Mouse (Mus musculus) kidney, postnatal 14 days (tissue): Measurements from ENCODE around the gene Cfap97d2.

Source experiments
- DNase-seq: peaks from one replicate; pipeline ENCODE4 v3.0.0; 2022; ENCODE audit warnings: mixed read lengths

Gene Cfap97d2

DNA sequence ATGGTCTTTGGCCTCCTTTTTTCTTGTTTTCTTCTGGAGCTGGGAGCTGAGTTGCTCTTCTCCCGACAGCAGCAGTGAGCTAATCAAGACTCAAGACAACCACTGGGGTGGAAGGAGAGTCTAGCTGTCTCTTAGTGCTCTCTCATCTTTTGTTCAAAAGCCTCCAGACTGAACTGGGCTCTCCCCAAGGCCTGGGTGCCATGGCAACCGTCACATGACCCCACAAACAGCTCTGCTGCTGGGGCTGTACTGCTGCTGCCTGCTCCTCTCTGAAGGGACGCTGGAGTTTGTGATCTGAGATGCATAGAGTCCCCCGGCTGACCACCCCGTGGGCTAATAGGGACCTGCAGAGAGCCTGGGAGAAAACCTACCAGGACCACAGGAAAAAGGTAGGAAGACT, at the start of gene Cfap97d2:
TSS of gene Cfap97d2 (plus strand) at position 222 of the 400 bp plus-strand sequence.
- no peak for DNase-seq

DNA sequence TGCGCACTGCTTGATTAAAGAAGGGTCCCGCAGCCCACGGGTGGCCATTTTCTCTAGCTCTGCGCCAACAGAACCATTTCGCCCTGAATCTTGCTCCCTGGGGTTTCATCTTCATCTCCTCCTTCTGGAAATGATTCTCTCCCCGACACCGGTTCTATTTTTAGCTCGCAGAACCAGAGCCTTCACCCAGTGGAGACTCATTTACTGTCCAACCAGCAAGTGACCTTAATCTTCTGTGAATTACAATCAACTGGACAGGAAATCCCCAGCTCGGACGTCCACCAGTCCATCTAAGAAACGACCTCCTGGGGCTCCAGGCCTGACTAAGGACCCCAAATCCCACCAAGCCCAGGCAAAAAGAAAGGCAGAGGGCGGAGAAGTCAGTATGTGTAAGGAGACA, 48.2 kb upstream of the Cfap97d2 start:
- no peak for DNase-seq

GRCm38 (mm10) chr8:13660323-13660722, 45.4 kb upstream of the Cfap97d2 start:
- DNase-seq = no peak

- no peak for DNase-seq
Measured at GRCm38 (mm10) chr8:13664711-13665210, 40.9 kb upstream of the Cfap97d2 start.

DNA sequence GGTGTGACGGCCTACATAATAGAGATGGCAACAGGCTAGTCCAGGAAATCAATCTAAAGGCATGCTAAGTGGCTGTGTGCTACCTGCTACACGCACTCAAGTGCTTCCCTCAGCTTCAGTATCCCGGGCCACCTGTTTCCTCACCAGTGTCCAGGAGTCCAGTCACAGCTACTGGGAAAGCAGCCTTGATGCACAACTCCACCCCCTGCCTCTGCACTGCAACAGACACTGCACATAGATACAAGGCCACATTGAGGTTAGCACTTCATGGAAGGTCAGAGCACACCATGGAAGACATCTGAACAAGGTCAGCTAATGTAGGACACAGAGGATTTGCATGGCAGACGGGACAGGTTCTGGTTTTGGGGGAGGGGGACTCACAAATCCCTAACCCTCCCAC, 40.2 kb upstream of the Cfap97d2 start:
- DNase-seq = no peak

DNA sequence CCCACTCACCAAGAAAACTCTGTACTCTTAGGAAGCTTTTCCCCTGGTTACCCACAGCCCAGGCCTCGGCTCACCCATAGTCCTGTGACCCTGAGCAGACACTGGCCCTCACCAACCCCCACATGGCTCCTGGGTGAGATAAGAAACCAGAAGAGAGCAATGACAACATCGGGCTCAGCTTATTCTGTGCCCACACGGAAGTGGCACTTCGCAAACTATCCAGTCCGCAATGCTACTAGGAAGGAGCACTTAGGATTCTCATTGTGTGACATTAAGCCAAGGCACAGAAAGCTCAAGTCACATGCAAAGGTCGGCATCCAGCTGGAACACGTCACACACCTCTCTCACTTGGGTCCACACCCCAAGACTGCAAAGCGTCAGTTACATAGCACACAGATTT, 39.7 kb upstream of the Cfap97d2 start:
- DNase-seq = no peak

DNA sequence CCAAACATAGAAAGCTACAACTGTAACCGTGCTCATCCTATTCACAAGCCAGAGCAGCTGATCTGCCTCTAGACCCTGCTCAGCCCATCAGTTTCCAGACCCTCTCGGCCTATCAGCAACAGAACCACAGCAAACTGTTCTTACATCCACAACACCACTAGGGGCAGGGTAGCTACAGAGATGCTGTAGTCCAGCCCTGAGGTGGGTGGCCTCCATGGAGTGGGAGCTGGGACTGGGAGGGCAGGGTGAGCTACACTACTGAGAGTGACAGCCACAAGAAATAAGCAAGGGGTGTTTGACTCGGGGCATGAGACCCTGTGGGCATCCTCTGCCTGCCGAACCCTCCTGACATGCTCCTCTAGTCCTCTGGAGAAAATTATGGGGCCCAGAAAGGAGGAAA, 37.8 kb upstream of the Cfap97d2 start:
- no peak for DNase-seq

GRCm38 (mm10) chr8:13668367-13668766, 37.3 kb upstream of the Cfap97d2 start:
- DNase-seq = peak; percentile 83

GRCm38 (mm10) chr8:13670011-13670471, 35.6 kb upstream of the Cfap97d2 start:
- peak; percentile 61 for DNase-seq

- no peak for DNase-seq
Measured at GRCm38 (mm10) chr8:13671246-13672003, 34.3 kb upstream of the Cfap97d2 start.

DNA sequence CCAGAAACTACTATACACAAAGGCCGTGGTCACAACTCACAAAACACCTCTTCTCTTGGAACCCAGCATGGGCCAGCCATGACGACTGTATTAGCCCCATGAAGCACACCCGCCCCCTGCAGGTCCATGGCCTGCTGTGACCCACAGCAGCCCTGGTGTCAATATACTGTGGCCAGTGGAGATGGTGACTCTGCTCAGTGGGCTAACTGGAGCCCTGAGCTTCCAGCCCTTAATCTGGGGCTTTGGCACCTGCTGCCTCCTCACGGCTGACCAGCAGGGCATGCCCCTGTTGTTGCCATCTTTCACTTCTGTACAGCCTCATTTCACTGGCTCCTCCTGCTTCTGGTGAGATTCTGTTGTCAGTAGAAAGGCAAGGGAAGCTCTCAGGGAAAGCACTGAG, 32.5 kb upstream of the Cfap97d2 start:
- no peak for DNase-seq

GRCm38 (mm10) chr8:13674294-13675010, 31.2 kb upstream of the Cfap97d2 start:
- peak; percentile 44 for DNase-seq

- DNase-seq = no peak
Measured at GRCm38 (mm10) chr8:13675121-13675520, 30.6 kb upstream of the Cfap97d2 start.

DNA sequence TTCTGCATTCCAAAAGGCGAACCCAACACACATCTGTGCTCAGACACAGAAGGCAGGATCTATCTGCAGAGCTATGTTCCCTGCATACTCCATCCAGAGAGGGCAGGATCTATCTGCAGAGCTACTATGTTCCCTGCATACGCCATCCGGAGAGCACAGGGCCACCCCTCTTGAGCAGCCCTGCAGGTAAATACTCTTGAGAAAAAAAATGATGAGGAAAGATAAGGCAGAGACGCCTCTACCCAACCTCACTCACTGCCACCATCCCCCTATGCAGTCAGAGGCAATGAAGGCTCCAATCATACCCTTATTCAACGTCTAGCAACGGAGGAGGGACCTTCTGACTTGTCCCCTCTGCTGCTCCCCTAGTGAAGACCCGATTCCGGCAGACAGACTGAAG, 30.2 kb upstream of the Cfap97d2 start:
- no peak for DNase-seq

- DNase-seq = peak; percentile 76
Measured at GRCm38 (mm10) chr8:13676302-13676700, 29.4 kb upstream of the Cfap97d2 start.

- DNase-seq = peak; percentile 67
Measured at GRCm38 (mm10) chr8:13676701-13677412, 28.8 kb upstream of the Cfap97d2 start.

DNA sequence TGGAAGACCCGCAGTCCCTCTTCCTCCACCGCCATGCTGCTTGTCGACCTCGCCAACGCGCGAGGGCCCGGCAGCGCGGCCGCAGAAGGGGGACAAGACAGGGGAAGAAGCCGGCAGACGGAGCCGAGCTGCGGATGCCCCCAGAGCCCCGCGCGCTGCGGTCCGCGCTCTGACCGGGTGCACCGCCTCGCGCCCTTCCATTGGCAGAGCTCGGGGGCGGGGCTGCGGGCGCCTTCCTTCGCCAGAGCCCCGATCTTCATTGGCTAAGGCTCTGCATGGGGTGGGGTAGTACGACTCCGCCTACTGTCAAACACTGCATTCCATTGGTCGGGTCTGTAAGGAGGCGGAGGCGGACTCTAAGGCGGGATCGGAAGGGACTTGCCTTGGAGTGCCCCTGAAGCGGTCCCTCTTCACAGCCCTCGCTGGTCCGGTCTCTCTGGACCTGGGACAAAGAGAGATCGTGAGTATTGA, 28.2 kb upstream of the Cfap97d2 start, which contains the start of gene Rasa3:
TSS of gene Rasa3 (minus strand) at position 191 of the 471 bp plus-strand sequence.
- DNase-seq = peak; percentile 97

GRCm38 (mm10) chr8:13678182-13678581, 27.5 kb upstream of the Cfap97d2 start:
- DNase-seq = no peak

- no peak for DNase-seq
Measured at GRCm38 (mm10) chr8:13684131-13684530, 21.6 kb upstream of the Cfap97d2 start.

DNA sequence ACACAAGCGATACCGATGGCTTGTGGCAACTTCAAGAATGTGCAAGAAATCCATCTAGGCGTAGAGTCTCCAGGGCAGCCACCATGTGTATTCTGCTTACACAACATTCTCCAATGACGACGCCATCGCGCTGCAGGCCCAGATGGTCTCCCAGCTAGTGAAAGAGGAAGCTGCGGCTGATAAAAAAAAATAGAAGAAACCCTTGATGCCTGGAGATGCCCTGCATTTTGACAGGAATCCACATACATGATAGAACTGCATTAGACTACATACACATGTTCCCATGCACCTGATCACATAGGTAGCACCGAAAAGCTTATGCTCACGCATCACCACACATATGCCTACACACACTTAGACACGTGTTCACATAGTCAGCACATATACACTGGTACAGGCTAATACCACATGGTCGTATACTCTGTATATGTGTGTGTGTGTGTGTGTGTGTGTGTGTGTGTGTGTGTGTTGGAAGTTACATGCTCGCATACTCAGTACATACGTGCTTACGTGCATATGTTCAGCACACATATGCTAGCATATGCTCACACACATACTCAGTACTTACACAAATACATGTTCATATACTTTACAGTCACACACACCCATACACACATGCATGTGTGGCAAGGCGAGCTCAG, 19.9 kb upstream of the Cfap97d2 start:
- DNase-seq = no peak

GRCm38 (mm10) chr8:13686426-13686825, 19.3 kb upstream of the Cfap97d2 start:
- DNase-seq = no peak

DNA sequence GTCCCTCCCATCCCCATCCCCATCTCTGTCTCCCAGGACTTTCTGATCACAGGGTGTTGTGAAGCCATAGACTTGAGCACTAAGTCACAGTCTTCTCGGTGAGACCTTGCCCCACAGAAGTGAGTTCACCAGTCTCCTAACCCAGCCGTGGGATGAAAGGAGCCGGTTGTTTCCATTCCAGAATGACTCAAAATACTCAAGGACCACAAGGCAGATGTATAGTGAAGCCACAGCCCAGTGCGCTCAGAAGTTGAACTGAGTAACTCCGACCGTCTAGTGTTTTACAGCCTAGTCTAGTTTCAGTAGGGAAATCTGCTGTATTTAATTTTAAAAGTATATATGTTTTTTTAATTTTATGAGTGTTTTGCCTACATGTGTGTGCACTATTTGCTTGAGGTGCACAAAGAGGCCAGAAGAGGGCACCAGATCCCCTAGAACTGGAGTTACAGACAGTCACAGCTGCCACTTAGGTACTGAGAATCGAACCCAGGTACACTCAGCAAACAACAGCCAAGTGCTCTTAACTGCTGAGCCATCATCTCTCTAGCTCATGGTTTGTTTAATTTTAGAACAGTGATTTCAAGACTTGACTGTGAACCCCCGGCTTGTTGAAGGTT, 18.5 kb upstream of the Cfap97d2 start:
- no peak for DNase-seq
